27 mouse cellular contexts compared by ENCODE assay signal in genomic region chr13:90005561-90005960, GRCm38 (mm10).
A peak's percentile ranks its signal among the peaks of the same experiment; 100 is the strongest.
DNase-seq lines count a peak whose midpoint lies in the region; ATAC-seq and TF ChIP-seq lines count a peak whose summit lies in the region.
"Had no signal": no experiment of that assay in that cellular context is flagged by ENCODE, and none has a peak within 500 bp of the region (broad histone marks: within the 10 kb centered on the region; RNA-seq: fewer than 3 reads in every experiment).

No protein-coding gene starts in this region.

- TF ChIP-seq EP300 in CH12.LX (IDR thresholded peaks at IDR 0.05; ENCODE audit: low read length): no peak

- H3K27me3 ChIP-seq in CH12.LX (replicated peaks): no peaks in the 10 kb centered on the region
- no peaks in the 10 kb centered on the region for H3K27me3 ChIP-seq in midbrain, embryonic 11.5 days (ENCODE audit: control insufficient read depth, insufficient read depth, low read length)
- no peaks in the 10 kb centered on the region for H3K27me3 ChIP-seq in forebrain, embryonic 14.5 days (replicated peaks; ENCODE audit: control insufficient read depth, insufficient read depth, low read length)
- H3K27me3 ChIP-seq: embryonic facial prominence, embryonic 13.5 days; embryonic facial prominence, embryonic 15.5 days; forebrain, embryonic 13.5 days; Patski had no signal

- no peak overlapping the region for H3K9ac ChIP-seq in CH12.LX (ENCODE audit: insufficient read depth, low read depth)
- no peak overlapping the region for H3K9ac ChIP-seq in midbrain, embryonic 11.5 days (ENCODE audit: low read length)
- no peak overlapping the region for H3K9ac ChIP-seq in forebrain, embryonic 14.5 days (ENCODE audit: low read length)
- H3K9ac ChIP-seq: embryonic facial prominence, embryonic 13.5 days; embryonic facial prominence, embryonic 15.5 days; forebrain, embryonic 13.5 days had no signal

- dilution Hi-C loops in CH12.LX (cut with MboI; ENCODE audit: extremely low pct_ligation_motif_present, extremely low pct_unique_long_range_greater_than_20kb, low sequenced_read_pairs): no loop called here

- in situ Hi-C loops in CH12.LX (cut with MboI; ENCODE audit: low pct_ligation_motif_present, low pct_unique_long_range_greater_than_20kb, low sequenced_read_pairs): no loop called here

- peaks cover 0 to 10% of the 10 kb centered on the region in 2 experiments; a peak in 1 of 4 replicates for H3K4me1 ChIP-seq in CH12.LX (ENCODE audit: control insufficient read depth in 1 of 2, insufficient read depth in 2 of 2)
- no peaks in the 10 kb centered on the region for H3K4me1 ChIP-seq in midbrain, embryonic 11.5 days (ENCODE audit: control insufficient read depth, insufficient read depth, low read length)
- H3K4me1 ChIP-seq in forebrain, embryonic 14.5 days (ENCODE audit: control insufficient read depth, insufficient read depth, low read length): no peaks in the 10 kb centered on the region
- H3K4me1 ChIP-seq: embryonic facial prominence, embryonic 13.5 days; embryonic facial prominence, embryonic 15.5 days; forebrain, embryonic 13.5 days had no signal

- DNase-seq in 3134 (ENCODE audit: extremely low read depth, insufficient read length, low spot score): peak; percentile 1
- peak; percentile 61 for DNase-seq in 3T3-L1 (ENCODE audit: low read depth, low spot score)
- DNase-seq in CH12.LX (ENCODE audit: extremely low read depth): peak; percentile 2
- peak; percentile 20 for DNase-seq in MN1 (ENCODE audit: low spot score)
- DNase-seq in ovary, adult 18-20 months (ENCODE audit: low spot score): no peak
- no peak for DNase-seq in midbrain, embryonic 11.5 days (ENCODE audit: low spot score, missing footprints)
- no peak for DNase-seq in forebrain, embryonic 14.5 days (ENCODE audit: low spot score)
- no peak for DNase-seq in T-cell, adult 2 months (ENCODE audit: low spot score)
- DNase-seq: adrenal gland, adult 2 months; adrenal gland, postnatal 10 days; adrenal gland, postnatal 25 days; B cell, adult 2 months; cerebellum, adult 11 months; cerebellum, adult 18-20 months; cerebellum, adult 8-10 months; cerebellum, adult 9-11 months; cerebellum, postnatal 14 days; cerebellum, postnatal 36 days; embryo, embryonic 11 days had no signal

- no peak for TF ChIP-seq RAD21 in CH12.LX (IDR thresholded peaks at IDR 0.05; ENCODE audit: low read depth, low read length)

- H3K9me3 ChIP-seq in CH12.LX (replicated peaks; ENCODE audit: low read length): no peaks in the 10 kb centered on the region
- no peaks in the 10 kb centered on the region for H3K9me3 ChIP-seq in midbrain, embryonic 11.5 days (ENCODE audit: control insufficient read depth, low read length)
- no peaks in the 10 kb centered on the region for H3K9me3 ChIP-seq in forebrain, embryonic 14.5 days (replicated peaks; ENCODE audit: control insufficient read depth, low read length)
- H3K9me3 ChIP-seq: embryonic facial prominence, embryonic 13.5 days; embryonic facial prominence, embryonic 15.5 days; forebrain, embryonic 10.5 days; forebrain, embryonic 13.5 days had no signal

- TF ChIP-seq POLR2A in CH12.LX (IDR thresholded peaks at IDR 0.05; ENCODE audit: low read depth, low read length): no peak

- WGBS in midbrain, embryonic 11.5 days: 94% methylated on average over 1 of the region's 1 CpGs
- 86% methylated on average over 1 of the region's 1 CpGs for WGBS in forebrain, embryonic 14.5 days

- no peaks in the 10 kb centered on the region for H3K36me3 ChIP-seq in CH12.LX (replicated peaks in 1 of 2; ENCODE audit: control insufficient read depth in 1 of 2, insufficient read depth in 1 of 2, low read length in 1 of 2)
- H3K36me3 ChIP-seq in midbrain, embryonic 11.5 days (ENCODE audit: control insufficient read depth, insufficient read depth, low read length): no peaks in the 10 kb centered on the region
- H3K36me3 ChIP-seq in forebrain, embryonic 14.5 days (ENCODE audit: control insufficient read depth, insufficient read depth, low read length): no peaks in the 10 kb centered on the region
- H3K36me3 ChIP-seq: embryonic facial prominence, embryonic 13.5 days; embryonic facial prominence, embryonic 15.5 days; forebrain, embryonic 10.5 days had no signal

- TF ChIP-seq CTCF in CH12.LX (conservative IDR thresholded peaks at IDR 0.05 in 1 of 2, IDR thresholded peaks at IDR 0.05 in 1 of 2; ENCODE audit: low read depth in 2 of 2, low read length in 2 of 2): no peak

- H3K4me2 ChIP-seq in CH12.LX (ENCODE audit: insufficient read depth, low read depth, poor library complexity, severe bottlenecking): no peak overlapping the region
- H3K4me2 ChIP-seq in midbrain, embryonic 11.5 days: no peak overlapping the region
- H3K4me2 ChIP-seq in forebrain, embryonic 14.5 days (ENCODE audit: low read length): no peak overlapping the region
- H3K4me2 ChIP-seq: embryonic facial prominence, embryonic 13.5 days; embryonic facial prominence, embryonic 15.5 days; forebrain, embryonic 13.5 days had no signal

- no peak overlapping the region for H3K27ac ChIP-seq in CH12.LX (ENCODE audit: insufficient read depth, low read depth)
- H3K27ac ChIP-seq in midbrain, embryonic 11.5 days (ENCODE audit: low read depth, low read length): no peak overlapping the region
- H3K27ac ChIP-seq in forebrain, embryonic 14.5 days (ENCODE audit: low read depth, low read length): no peak overlapping the region
- H3K27ac ChIP-seq: embryonic facial prominence, embryonic 13.5 days; embryonic facial prominence, embryonic 15.5 days; forebrain, embryonic 10.5 days; forebrain, embryonic 13.5 days had no signal

- no peak overlapping the region for H3K4me3 ChIP-seq in CH12.LX (replicated peaks in 1 of 3; ENCODE audit: low read depth in 2 of 3, low read length in 2 of 3, poor library complexity in 1 of 3)
- H3K4me3 ChIP-seq in midbrain, embryonic 11.5 days (ENCODE audit: low read depth, low read length): no peak overlapping the region
- no peak overlapping the region for H3K4me3 ChIP-seq in forebrain, embryonic 14.5 days (ENCODE audit: low read depth, low read length)
- H3K4me3 ChIP-seq: embryonic facial prominence, embryonic 13.5 days; embryonic facial prominence, embryonic 15.5 days; erythroblast, embryonic 14.5 days; forebrain, embryonic 10.5 days; forebrain, embryonic 13.5 days had no signal

- H3K79me2 ChIP-seq in CH12.LX (replicated peaks; ENCODE audit: control insufficient read depth, extremely low read depth, insufficient read depth, poor library complexity, severe bottlenecking): no peaks in the 10 kb centered on the region

- ATAC-seq in midbrain, embryonic 11.5 days (ENCODE audit: low FRiP score): no peak
- ATAC-seq in forebrain, embryonic 14.5 days: no peak
- ATAC-seq: CD4-positive, CD25-positive, alpha-beta regulatory T cell, adult 4 months; forebrain, embryonic 13.5 days; forebrain, embryonic 16.5 days; Patski had no signal

TF ChIP-seq in CH12.LX, 34 proteins besides CTCF, POLR2A, EP300 and RAD21:
- no peak for TF ChIP-seq GABPA (IDR thresholded peaks at IDR 0.05; ENCODE audit: insufficient replicate concordance, low read depth, low read length)
- no peak for TF ChIP-seq TBP (conservative IDR thresholded peaks at IDR 0.05; ENCODE audit: low read depth, low read length)
- no peak for TF ChIP-seq ETS1 (conservative IDR thresholded peaks at IDR 0.05; ENCODE audit: low read depth, low read length)
- no peak for TF ChIP-seq MYC (IDR thresholded peaks at IDR 0.05; ENCODE audit: low read depth, low read length)
- TF ChIP-seq TCF12 (IDR thresholded peaks at IDR 0.05; ENCODE audit: low read depth, low read length): no peak
- no peak for TF ChIP-seq ZKSCAN1 (IDR thresholded peaks at IDR 0.05; ENCODE audit: borderline replicate concordance, low read depth, low read length)
- TF ChIP-seq ZC3H11A (IDR thresholded peaks at IDR 0.05; ENCODE audit: low read depth, low read length): no peak
- no peak for TF ChIP-seq JUN (IDR thresholded peaks at IDR 0.05; ENCODE audit: insufficient read depth, low read depth, low read length)
- TF ChIP-seq POLR2AphosphoS2 (IDR thresholded peaks at IDR 0.05; ENCODE audit: low read depth, low read length): no peak
- TF ChIP-seq E2F4 (IDR thresholded peaks at IDR 0.05; ENCODE audit: insufficient replicate concordance, low read depth, low read length): no peak
- no peak for TF ChIP-seq MAX (IDR thresholded peaks at IDR 0.05; ENCODE audit: low read length)
- TF ChIP-seq MEF2A (IDR thresholded peaks at IDR 0.05; ENCODE audit: borderline replicate concordance, low read depth, low read length): no peak
- no peak for TF ChIP-seq BHLHE40 (IDR thresholded peaks at IDR 0.05; ENCODE audit: low read depth, low read length)
- no peak for TF ChIP-seq UBTF (IDR thresholded peaks at IDR 0.05; ENCODE audit: low read depth, low read length)
- TF ChIP-seq PAX5 (IDR thresholded peaks at IDR 0.05; ENCODE audit: low read length): no peak
- TF ChIP-seq USF2 (conservative IDR thresholded peaks at IDR 0.05; ENCODE audit: low read depth, low read length): no peak
- no peak for TF ChIP-seq NELFE (IDR thresholded peaks at IDR 0.05; ENCODE audit: low read depth, low read length)

Comparison
In these comparisons a context has a peak if more than half of its experiments do, and no peak if none do; other contexts are left out.
1. DNase-seq: peak in 3134 (single experiment), 3T3-L1 (single experiment), CH12.LX (single experiment) and MN1 (single experiment); none in ovary, adult 18-20 months (single experiment), midbrain, embryonic 11.5 days (single experiment), forebrain, embryonic 14.5 days (single experiment) and T-cell, adult 2 months (single experiment).